Mouse (Mus musculus): ENCODE measurements around the gene Phldb1. TPM values are rescaled to one million over a fixed set of nuclear protein-coding genes. Genes with fewer than 3 reads are reported as not detected.

Gene Phldb1
- polyA plus RNA-seq, 1 experiment from 2014 or later: 24.4 TPM

DNA sequence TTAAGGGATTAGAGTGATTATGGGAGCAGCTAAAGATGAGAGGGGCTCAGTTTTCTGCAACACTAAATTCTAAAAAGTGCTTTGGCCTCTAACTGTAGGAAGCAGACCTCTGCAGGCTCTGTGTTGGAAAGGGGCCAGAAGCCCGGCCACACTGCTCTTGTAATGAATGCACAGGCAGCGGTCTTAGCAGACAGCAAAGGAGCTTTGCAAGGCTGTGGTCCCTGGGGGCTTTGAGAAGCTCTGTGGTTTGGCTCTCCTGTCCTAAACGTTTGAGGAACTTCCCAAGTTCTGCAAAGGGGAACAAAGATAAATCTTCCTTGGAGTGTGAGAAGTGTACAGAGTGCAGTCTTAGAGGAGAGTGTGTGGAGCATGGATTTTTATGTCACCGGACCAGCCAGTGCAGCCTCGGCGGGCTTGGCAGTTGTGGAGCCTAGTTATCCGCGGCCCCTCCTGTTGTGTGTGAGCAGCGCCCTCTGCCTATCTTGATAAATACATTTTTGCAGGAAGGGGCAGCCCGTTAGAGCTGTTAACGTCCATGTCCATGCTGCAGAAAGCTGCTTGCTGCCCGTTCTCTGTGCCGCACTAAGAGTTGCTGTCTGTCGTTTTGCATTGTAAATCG, 97.3 kb downstream of the Phldb1 start:
- peak; percentile 77 for DNase-seq (ENCODE audit: low spot score)
- peak; percentile 32; the same call in 1 of the 2 replicates for TF ChIP-seq CTCF (IDR thresholded peaks at IDR 0.05; ENCODE audit: low read depth)
- peaks cover 53% of the 10 kb centered on the region for H3K36me3 ChIP-seq (ENCODE audit: insufficient read depth, low read length)

More for the DNA sequence above, 97.3 kb downstream of the Phldb1 start:
- H3K4me1 ChIP-seq (replicated peaks; ENCODE audit: insufficient read depth, low read length): no peaks in the 10 kb centered on the region
- H3K4me3 ChIP-seq (replicated peaks; ENCODE audit: low read depth, low read length): no peak overlapping the region
- ATAC-seq (replicated peaks; ENCODE audit: low FRiP score, low read depth): no peak
- H3K27me3 ChIP-seq (ENCODE audit: insufficient read depth, low read length): no peaks in the 10 kb centered on the region
- H3K9ac ChIP-seq (ENCODE audit: low read depth, low read length): no peak overlapping the region
- H3K4me2 ChIP-seq (ENCODE audit: low read length): no peak overlapping the region
- 66% methylated on average over 15 of the region's 15 CpGs for WGBS
- no peak overlapping the region for H3K27ac ChIP-seq
- no peaks in the 10 kb centered on the region for H3K9me3 ChIP-seq (replicated peaks; ENCODE audit: low read length)

Other genes with a start within 250 kb of the Phldb1 start
- 0.05 TPM in 1 of 2 replicates, not detected in the other for gene Cxcr5, start 173.3 kb downstream of the Phldb1 start, polyA plus RNA-seq (2015; fragmentation: Nextera tagmentation; extraction: Ambion mirVana)
- 13.8 and 14.9 TPM in 2 replicates for gene Ddx6, start 130.3 kb downstream of the Phldb1 start, polyA plus RNA-seq (2015; fragmentation: Nextera tagmentation; extraction: Ambion mirVana)
- 1.5 and 2.2 TPM in 2 replicates for gene Treh, start 62.0 kb downstream of the Phldb1 start, polyA plus RNA-seq (2015; fragmentation: Nextera tagmentation; extraction: Ambion mirVana)
- gene Arcn1, start 32.6 kb upstream of the Phldb1 start, polyA plus RNA-seq (2015; fragmentation: Nextera tagmentation; extraction: Ambion mirVana): 135 and 149 TPM in 2 replicates
- 98.3 and 109 TPM in 2 replicates for gene Ift46, start 32.7 kb upstream of the Phldb1 start, polyA plus RNA-seq (2015; fragmentation: Nextera tagmentation; extraction: Ambion mirVana)
- 36.0 and 38.0 TPM in 2 replicates for gene Tmem25, start 64.1 kb upstream of the Phldb1 start, polyA plus RNA-seq (2015; fragmentation: Nextera tagmentation; extraction: Ambion mirVana)
- gene Ttc36, start 67.9 kb upstream of the Phldb1 start, polyA plus RNA-seq (2015; fragmentation: Nextera tagmentation; extraction: Ambion mirVana): 514 and 515 TPM in 2 replicates
- gene Kmt2a, start 146.1 kb upstream of the Phldb1 start, polyA plus RNA-seq (2015; fragmentation: Nextera tagmentation; extraction: Ambion mirVana): 6.6 and 9.5 TPM in 2 replicates
- 1,237 and 1,429 TPM in 2 replicates for gene Atp5l, start 185.5 kb upstream of the Phldb1 start, polyA plus RNA-seq (2015; fragmentation: Nextera tagmentation; extraction: Ambion mirVana)
- gene Ube4a, start 230.4 kb upstream of the Phldb1 start, polyA plus RNA-seq (2015; fragmentation: Nextera tagmentation; extraction: Ambion mirVana): 18.6 and 22.1 TPM in 2 replicates
- 0.26 TPM in 1 of 2 replicates, not detected in the other for gene Cd3g, start 245.2 kb upstream of the Phldb1 start, polyA plus RNA-seq (2015; fragmentation: Nextera tagmentation; extraction: Ambion mirVana)
- gene Cd3d, start 246.6 kb upstream of the Phldb1 start, polyA plus RNA-seq (2015; fragmentation: Nextera tagmentation; extraction: Ambion mirVana): 0.08 and 0.37 TPM in 2 replicates